Mouse (Mus musculus): ENCODE data around the gene Ten1. TPM values are rescaled to one million over a fixed set of nuclear protein-coding genes. Genes with fewer than 3 reads are reported as not detected.

The Ten1 gene
- 65.7 TPM for polyA plus RNA-seq (2017; shearing (Covaris generic))

GRCm38 (mm10) chr11:116198639-116199531 is at the start of gene Ten1, which contains the start of gene Acox1:
Gene Ten1, plus strand, starts transcription at chr11:116198855.
Gene Acox1, minus strand, starts transcription at chr11:116199045.

GRCm38 (mm10) chr11:116167884-116168439 is 30.7 kb upstream of the Ten1 start, which contains the start of gene Fbf1:
Gene Fbf1, minus strand, starts transcription at chr11:116168166.

GRCm38 (mm10) chr11:116237742-116238395 is 39.2 kb downstream of the Ten1 start, which contains the start of gene Evpl:
Gene Evpl, minus strand, starts transcription at chr11:116238077.

Other genes with a start within 250 kb of the Ten1 start
- gene Itgb4, start 224.1 kb upstream of the Ten1 start, polyA plus RNA-seq (2017; shearing (Covaris generic)), result not detected
- 40.6 TPM for gene Galk1, start 186.1 kb upstream of the Ten1 start, polyA plus RNA-seq (2017; shearing (Covaris generic))
- 1,124 TPM for gene H3f3b, start 170.9 kb upstream of the Ten1 start, polyA plus RNA-seq (2017; shearing (Covaris generic))
- gene Unk, start 168.5 kb upstream of the Ten1 start, polyA plus RNA-seq (2017; shearing (Covaris generic)), result 41.6 TPM
- 205 TPM for gene Unc13d, start 120.9 kb upstream of the Ten1 start, polyA plus RNA-seq (2017; shearing (Covaris generic))
- gene Wbp2, start 111.9 kb upstream of the Ten1 start, polyA plus RNA-seq (2017; shearing (Covaris generic)), result 192 TPM
- gene Trim47, start 71.6 kb upstream of the Ten1 start, polyA plus RNA-seq (2017; shearing (Covaris generic)), result 0.44 TPM
- 10.2 TPM for gene Trim65, start 67.7 kb upstream of the Ten1 start, polyA plus RNA-seq (2017; shearing (Covaris generic))
- 65.8 TPM for gene Mrpl38, start 60.0 kb upstream of the Ten1 start, polyA plus RNA-seq (2017; shearing (Covaris generic))
- gene Fbf1, start 30.7 kb upstream of the Ten1 start, polyA plus RNA-seq (2017; shearing (Covaris generic)), result 10.8 TPM
- 21.0 TPM for gene Acox1, start 190 bp downstream of the Ten1 start, polyA plus RNA-seq (2017; shearing (Covaris generic))
- 0.09 TPM for gene Evpl, start 39.2 kb downstream of the Ten1 start, polyA plus RNA-seq (2017; shearing (Covaris generic))
- gene Srp68, start 75.4 kb downstream of the Ten1 start, polyA plus RNA-seq (2017; shearing (Covaris generic)), result 81.5 TPM
- gene Galr2, start 82.1 kb downstream of the Ten1 start, polyA plus RNA-seq (2017; shearing (Covaris generic)), result not detected
- 89.2 TPM for gene Exoc7, start 108.4 kb downstream of the Ten1 start, polyA plus RNA-seq (2017; shearing (Covaris generic))
- not detected for gene Foxj1, start 136.5 kb downstream of the Ten1 start, polyA plus RNA-seq (2017; shearing (Covaris generic))
- 3.2 TPM for gene Rnf157, start 214.2 kb downstream of the Ten1 start, polyA plus RNA-seq (2017; shearing (Covaris generic))
- gene Ubald2, start 235.2 kb downstream of the Ten1 start, polyA plus RNA-seq (2017; shearing (Covaris generic)), result 34.7 TPM